Mouse (Mus musculus) intestine, postnatal 0 days (tissue): Measurements from ENCODE around the gene AC161166.1. TPM values are rescaled to one million over a fixed set of nuclear protein-coding genes. Genes with fewer than 3 reads are reported as not detected.

Experiments
- ATAC-seq: fragments of 200-750 bp; cut with Nextera tagmentation; 2 replicates; pipeline ENCODE4 v1.8.0; 2017; ENCODE audit warnings: mild to moderate bottlenecking, moderate TSS enrichment, moderate library complexity
- H3K27ac ChIP-seq: fragments of 300-500 bp; sonication (generic); 2 replicates; pipeline ENCODE4 v1.5.1; 2014; ENCODE audit warnings: mild to moderate bottlenecking, low read depth, low read length, moderate library complexity
- H3K27me3 ChIP-seq: fragments of 300-500 bp; sonication (generic); replicated peaks from 2 replicates; pipeline ENCODE4 v1.6.1; 2014; ENCODE audit warnings: low read length, mixed read lengths; ENCODE audit not compliant: control insufficient read depth, insufficient read depth
- H3K36me3 ChIP-seq: fragments of 300-500 bp; sonication (generic); 2 replicates; pipeline ENCODE4 v1.6.1; 2014; ENCODE audit warnings: mild to moderate bottlenecking, moderate library complexity; ENCODE audit not compliant: control insufficient read depth, insufficient read depth
- H3K4me1 ChIP-seq: fragments of 300-500 bp; sonication (generic); replicated peaks from 2 replicates; pipeline ENCODE4 v1.6.1; 2014; ENCODE audit warnings: antibody characterized with exemption, low read length, mixed read lengths; ENCODE audit not compliant: control insufficient read depth, insufficient read depth
- H3K4me2 ChIP-seq: fragments of 300-500 bp; sonication (generic); replicated peaks from 2 replicates; pipeline ENCODE4 v1.6.1; 2014; ENCODE audit warnings: low read depth, mild to moderate bottlenecking, moderate library complexity
- H3K4me3 ChIP-seq: fragments of 300-500 bp; sonication (generic); 2 replicates; pipeline ENCODE4 v1.5.1; 2014; ENCODE audit warnings: low read depth, low read length
- H3K9ac ChIP-seq: fragments of 300-500 bp; sonication (generic); 2 replicates; pipeline ENCODE4 v1.6.1; 2014; ENCODE audit warnings: mild to moderate bottlenecking, low read depth, low read length
- H3K9me3 ChIP-seq: fragments of 300-500 bp; sonication (generic); 2 replicates; pipeline ENCODE4 v1.6.1; 2016; ENCODE audit warnings: mixed run types; ENCODE audit not compliant: control insufficient read depth
- CTCF ChIP-seq: sonication (generic); IDR thresholded peaks from 2 replicates; pipeline ENCODE4 v1.5.1; 2016; ENCODE audit warnings: low read depth, mild to moderate bottlenecking, control low read depth, antibody characterized with exemption, moderate library complexity
- WGBS: fragments of 180-500 bp; shearing (Covaris S2); extraction: QIAGEN DNeasy Blood & Tissue Kit; methylation state at CpG from one replicate; pipeline ENCODE4 v1.1.7; 2014; 5-methylcytosine and 5-hydroxymethylcytosine counted together
- polyA plus RNA-seq: library from polyadenylated mRNA; unstranded; fragments of >200 nt; fragmentation: Nextera tagmentation; extraction: Ambion mirVana; gene quantifications from 2 replicates; pipeline ENCODE4 v1.2.1, GENCODE M21; 2015

AC161166.1 gene
- polyA plus RNA-seq, 1 experiment from 2014 or later = 0.05 TPM

- Histone ChIP-seq H3K4me2 (peak overlapping the region; percentile 66; the same call in 1 of the 2 replicates), H3K27ac (no peak overlapping the region; the same call in 1 of the 2 replicates), H3K27me3 (no peaks in the 10 kb centered on the region), H3K4me3 (no peak overlapping the region), H3K36me3 (peaks cover 1% of the 10 kb centered on the region; the same call in 1 of the 2 replicates), H3K9ac (no peak overlapping the region; the same call in 1 of the 2 replicates), H3K9me3 (no peaks in the 10 kb centered on the region), H3K4me1 (peaks cover 4% of the 10 kb centered on the region; the same call in 1 of the 2 replicates)
- no peak for ATAC-seq
- TF ChIP-seq CTCF = no peak
- 26% methylated on average over 14 of the region's 14 CpGs for WGBS
Measured at GRCm38 (mm10) chr7:24461376-24462051, 50.7 kb downstream of the AC161166.1 start.

Other genes starting within 250 kb of the AC161166.1 start
- 2.2 and 3.2 TPM in 2 replicates for gene Zfp93, start 242.0 kb downstream of the AC161166.1 start, polyA plus RNA-seq
- 4.6 and 5.1 TPM in 2 replicates for gene Zfp61, start 211.2 kb downstream of the AC161166.1 start, polyA plus RNA-seq
- 3.1 and 3.2 TPM in 2 replicates for gene Zfp94, start 195.8 kb downstream of the AC161166.1 start, polyA plus RNA-seq
- 0.18 TPM in 1 of 2 replicates, not detected in the other for gene Tescl, start 178.5 kb downstream of the AC161166.1 start, polyA plus RNA-seq
- not detected in 2 replicates for gene Lypd5, start 163.3 kb downstream of the AC161166.1 start, polyA plus RNA-seq
- gene Kcnn4, start 142.2 kb downstream of the AC161166.1 start, polyA plus RNA-seq = 3.2 and 3.7 TPM in 2 replicates
- gene Smg9, start 112.8 kb downstream of the AC161166.1 start, polyA plus RNA-seq = 14.0 and 15.1 TPM in 2 replicates
- gene Irgc1, start 60.2 kb downstream of the AC161166.1 start, polyA plus RNA-seq = not detected in 2 replicates
- gene Plaur, start 50.0 kb downstream of the AC161166.1 start, polyA plus RNA-seq = 6.9 and 7.8 TPM in 2 replicates
- 1.4 and 1.7 TPM in 2 replicates for gene Cadm4, start 30.4 kb downstream of the AC161166.1 start, polyA plus RNA-seq
- gene Zfp428, start 5.4 kb downstream of the AC161166.1 start, polyA plus RNA-seq = 11.2 and 12.8 TPM in 2 replicates
- 3.4 TPM in 2 replicates for gene Irgq, start 18.2 kb upstream of the AC161166.1 start, polyA plus RNA-seq
- not detected in 2 replicates for gene Pinlyp, start 33.7 kb upstream of the AC161166.1 start, polyA plus RNA-seq
- 24.5 and 26.6 TPM in 2 replicates for gene Xrcc1, start 33.8 kb upstream of the AC161166.1 start, polyA plus RNA-seq
- gene Ethe1, start 75.1 kb upstream of the AC161166.1 start, polyA plus RNA-seq = 17.9 and 25.4 TPM in 2 replicates
- gene Zfp575, start 75.2 kb upstream of the AC161166.1 start, polyA plus RNA-seq = 2.1 and 2.2 TPM in 2 replicates
- 0.65 and 0.85 TPM in 2 replicates for gene Phldb3, start 98.3 kb upstream of the AC161166.1 start, polyA plus RNA-seq
- 0.13 and 0.17 TPM in 2 replicates for gene Lypd3, start 124.1 kb upstream of the AC161166.1 start, polyA plus RNA-seq
- gene Tex101, start 164.2 kb upstream of the AC161166.1 start, polyA plus RNA-seq = not detected in 2 replicates
- not detected in 2 replicates for gene BC049730, start 196.8 kb upstream of the AC161166.1 start, polyA plus RNA-seq
- gene Gm4763, start 214.5 kb upstream of the AC161166.1 start, polyA plus RNA-seq = not detected in 2 replicates
- gene Cd177, start 247.9 kb upstream of the AC161166.1 start, polyA plus RNA-seq = 0.69 and 1.1 TPM in 2 replicates